Mouse (Mus musculus) intestine, postnatal 0 days (tissue): ENCODE results near the gene Oprm1. TPM values are rescaled to one million over a fixed set of nuclear protein-coding genes. Genes with fewer than 3 reads are reported as not detected.
"Not testable (repeated sequence)": the region's sequence is repeated elsewhere in the genome, so short reads cannot be mapped to it uniquely, and the experiment has no call there.

Experiments used
- ATAC-seq: fragments of 200-750 bp; cut with Nextera tagmentation; 2 replicates; pipeline ENCODE4 v1.8.0; 2017; ENCODE audit warnings: mild to moderate bottlenecking, moderate TSS enrichment, moderate library complexity
- H3K27ac ChIP-seq: fragments of 300-500 bp; sonication (generic); 2 replicates; pipeline ENCODE4 v1.5.1; 2014; ENCODE audit warnings: mild to moderate bottlenecking, low read depth, low read length, moderate library complexity
- H3K27me3 ChIP-seq: fragments of 300-500 bp; sonication (generic); replicated peaks from 2 replicates; pipeline ENCODE4 v1.6.1; 2014; ENCODE audit warnings: low read length, mixed read lengths; ENCODE audit not compliant: control insufficient read depth, insufficient read depth
- H3K36me3 ChIP-seq: fragments of 300-500 bp; sonication (generic); 2 replicates; pipeline ENCODE4 v1.6.1; 2014; ENCODE audit warnings: mild to moderate bottlenecking, moderate library complexity; ENCODE audit not compliant: control insufficient read depth, insufficient read depth
- H3K4me1 ChIP-seq: fragments of 300-500 bp; sonication (generic); replicated peaks from 2 replicates; pipeline ENCODE4 v1.6.1; 2014; ENCODE audit warnings: antibody characterized with exemption, low read length, mixed read lengths; ENCODE audit not compliant: control insufficient read depth, insufficient read depth
- H3K4me2 ChIP-seq: fragments of 300-500 bp; sonication (generic); replicated peaks from 2 replicates; pipeline ENCODE4 v1.6.1; 2014; ENCODE audit warnings: low read depth, mild to moderate bottlenecking, moderate library complexity
- H3K4me3 ChIP-seq: fragments of 300-500 bp; sonication (generic); 2 replicates; pipeline ENCODE4 v1.5.1; 2014; ENCODE audit warnings: low read depth, low read length
- H3K9ac ChIP-seq: fragments of 300-500 bp; sonication (generic); 2 replicates; pipeline ENCODE4 v1.6.1; 2014; ENCODE audit warnings: mild to moderate bottlenecking, low read depth, low read length
- H3K9me3 ChIP-seq: fragments of 300-500 bp; sonication (generic); 2 replicates; pipeline ENCODE4 v1.6.1; 2016; ENCODE audit warnings: mixed run types; ENCODE audit not compliant: control insufficient read depth
- CTCF ChIP-seq: sonication (generic); IDR thresholded peaks from 2 replicates; pipeline ENCODE4 v1.5.1; 2016; ENCODE audit warnings: low read depth, mild to moderate bottlenecking, control low read depth, antibody characterized with exemption, moderate library complexity
- WGBS: fragments of 180-500 bp; shearing (Covaris S2); extraction: QIAGEN DNeasy Blood & Tissue Kit; methylation state at CpG from one replicate; pipeline ENCODE4 v1.1.7; 2014; 5-methylcytosine and 5-hydroxymethylcytosine counted together
- polyA plus RNA-seq: library from polyadenylated mRNA; unstranded; fragments of >200 nt; fragmentation: Nextera tagmentation; extraction: Ambion mirVana; gene quantifications from 2 replicates; pipeline ENCODE4 v1.2.1, GENCODE M21; 2015

The Oprm1 gene
- polyA plus RNA-seq, 1 experiment from 2014 or later: 0.29 TPM

DNA sequence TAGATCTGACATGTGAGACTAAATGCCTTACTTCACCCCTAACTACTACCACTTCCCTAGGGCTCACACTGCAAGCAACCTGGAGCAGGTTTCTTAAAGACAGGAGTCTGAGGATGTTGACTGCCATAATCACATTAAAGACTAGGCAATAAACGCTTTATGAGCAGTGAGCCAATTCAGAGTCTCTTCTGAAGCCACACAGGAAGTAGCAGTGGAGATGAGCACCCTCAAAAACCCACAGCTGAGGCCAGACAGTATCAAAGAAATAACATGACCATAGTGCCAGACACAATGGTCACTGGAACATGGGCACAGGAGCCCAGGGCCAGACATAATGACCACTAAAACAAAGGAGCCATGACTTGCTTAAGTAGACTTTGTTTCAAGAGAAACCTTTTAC, 230.2 kb downstream of the Oprm1 start:
- Histone ChIP-seq H3K27ac (no peak overlapping the region), H3K4me2 (no peak overlapping the region), H3K4me1 (no peaks in the 10 kb centered on the region), H3K9ac (no peak overlapping the region), H3K36me3 (no peaks in the 10 kb centered on the region), H3K9me3 (no peaks in the 10 kb centered on the region), H3K27me3 (no peaks in the 10 kb centered on the region), H3K4me3 (no peak overlapping the region)
- ATAC-seq: no peak
- TF ChIP-seq CTCF: no peak
- WGBS: 74% methylated on average over 1 of the region's 1 CpGs

DNA sequence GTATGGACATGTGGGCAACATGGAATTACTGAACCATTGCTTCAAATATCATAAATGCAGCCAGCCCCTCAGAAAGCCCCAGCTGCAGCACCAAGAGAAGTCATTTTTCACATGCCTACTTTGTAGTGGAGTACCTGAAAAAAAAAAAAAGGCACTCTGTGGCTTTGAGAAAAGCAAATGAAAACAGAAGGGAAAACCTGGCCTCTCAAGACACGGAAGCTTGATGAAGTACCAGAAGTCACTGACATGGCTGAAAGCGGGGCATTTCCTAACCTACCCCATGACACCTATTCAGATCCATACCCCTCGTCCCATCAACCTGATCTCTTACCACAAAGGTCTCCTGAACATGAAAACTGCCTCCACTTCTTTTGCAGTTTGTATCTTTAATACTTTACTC, 238.6 kb downstream of the Oprm1 start:
- Histone ChIP-seq H3K9me3 (no peaks in the 10 kb centered on the region), H3K27ac (no peak overlapping the region), H3K36me3 (no peaks in the 10 kb centered on the region), H3K4me2 (no peak overlapping the region), H3K4me1 (no peaks in the 10 kb centered on the region), H3K4me3 (no peak overlapping the region), H3K9ac (no peak overlapping the region), H3K27me3 (no peaks in the 10 kb centered on the region)
- no peak for ATAC-seq
- WGBS: 69% methylated on average over 3 of the region's 3 CpGs
- TF ChIP-seq CTCF: no peak

DNA sequence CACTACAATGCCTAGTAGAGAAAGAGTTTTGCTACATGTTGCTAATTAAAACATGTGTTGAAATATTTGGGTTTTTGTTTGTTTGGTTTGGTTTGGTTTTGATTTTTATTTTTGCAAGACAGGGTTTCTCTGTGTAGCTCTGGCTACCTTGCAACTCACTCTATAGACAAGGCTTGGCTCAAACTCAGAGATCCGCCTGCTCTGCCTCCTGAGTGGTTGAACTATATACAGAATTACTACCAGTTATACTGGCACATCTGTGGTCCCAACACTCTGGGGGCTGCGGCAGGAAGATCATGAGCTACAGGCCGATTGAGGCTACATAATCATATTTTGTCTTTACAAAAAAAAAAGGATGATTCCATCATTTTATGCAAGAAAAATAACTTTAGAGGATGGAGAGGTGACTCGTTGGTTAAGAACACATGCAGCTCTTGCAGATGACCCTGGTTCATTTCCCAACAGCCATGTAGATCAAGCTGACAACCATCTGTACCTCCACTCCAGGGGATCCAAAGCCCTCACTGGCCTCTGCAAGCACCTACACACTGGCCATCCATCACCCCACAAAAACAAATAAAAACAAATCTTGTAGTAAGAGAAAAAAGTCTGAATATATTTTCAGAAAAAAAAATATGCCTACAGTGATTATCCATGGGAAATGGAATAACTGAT, 240.4 kb downstream of the Oprm1 start:
- 89% methylated on average over 4 of the region's 4 CpGs for WGBS
- Histone ChIP-seq H3K4me2 (no peak overlapping the region), H3K4me3 (no peak overlapping the region), H3K27me3 (no peaks in the 10 kb centered on the region), H3K4me1 (no peaks in the 10 kb centered on the region), H3K27ac (no peak overlapping the region), H3K36me3 (no peaks in the 10 kb centered on the region), H3K9ac (no peak overlapping the region), H3K9me3 (no peaks in the 10 kb centered on the region)
- no peak for TF ChIP-seq CTCF
- no peak for ATAC-seq

DNA sequence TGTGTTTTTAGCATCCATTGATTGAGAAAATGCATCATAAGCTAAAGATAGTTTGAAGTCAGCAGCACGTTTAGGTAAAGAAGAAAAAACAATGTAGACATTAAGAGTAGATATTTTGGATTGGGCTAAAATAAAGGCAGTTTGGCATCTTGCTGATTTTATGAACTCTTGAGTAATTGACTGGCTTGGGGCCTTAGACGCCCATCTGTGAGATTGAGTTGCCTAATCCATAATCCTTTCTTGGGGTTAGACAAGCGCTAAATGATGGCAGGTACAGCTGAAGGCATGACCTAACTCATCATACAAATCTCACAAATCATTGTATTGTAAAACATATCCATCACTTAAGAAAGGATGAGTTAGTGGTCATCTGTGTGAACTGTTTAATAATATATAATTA, 241.0 kb downstream of the Oprm1 start:
- no peak for ATAC-seq
- H3K4me2 ChIP-seq: no peak overlapping the region
- no peaks in the 10 kb centered on the region for H3K9me3 ChIP-seq
- H3K27me3 ChIP-seq: no peaks in the 10 kb centered on the region
- no peak for TF ChIP-seq CTCF
- H3K4me3 ChIP-seq: no peak overlapping the region
- no peak overlapping the region for H3K9ac ChIP-seq
- no peaks in the 10 kb centered on the region for H3K36me3 ChIP-seq
- no peak overlapping the region for H3K27ac ChIP-seq
- no peaks in the 10 kb centered on the region for H3K4me1 ChIP-seq
- WGBS: 83% methylated on average over 3 of the region's 3 CpGs

- H3K4me1 ChIP-seq, H3K27ac ChIP-seq, H3K27me3 ChIP-seq, ATAC-seq, H3K4me3 ChIP-seq, H3K4me2 ChIP-seq, H3K9me3 ChIP-seq, H3K36me3 ChIP-seq, H3K9ac ChIP-seq: not testable (repeated sequence)
Measured at GRCm38 (mm10) chr10:7003898-7004297, 245.6 kb downstream of the Oprm1 start.

DNA sequence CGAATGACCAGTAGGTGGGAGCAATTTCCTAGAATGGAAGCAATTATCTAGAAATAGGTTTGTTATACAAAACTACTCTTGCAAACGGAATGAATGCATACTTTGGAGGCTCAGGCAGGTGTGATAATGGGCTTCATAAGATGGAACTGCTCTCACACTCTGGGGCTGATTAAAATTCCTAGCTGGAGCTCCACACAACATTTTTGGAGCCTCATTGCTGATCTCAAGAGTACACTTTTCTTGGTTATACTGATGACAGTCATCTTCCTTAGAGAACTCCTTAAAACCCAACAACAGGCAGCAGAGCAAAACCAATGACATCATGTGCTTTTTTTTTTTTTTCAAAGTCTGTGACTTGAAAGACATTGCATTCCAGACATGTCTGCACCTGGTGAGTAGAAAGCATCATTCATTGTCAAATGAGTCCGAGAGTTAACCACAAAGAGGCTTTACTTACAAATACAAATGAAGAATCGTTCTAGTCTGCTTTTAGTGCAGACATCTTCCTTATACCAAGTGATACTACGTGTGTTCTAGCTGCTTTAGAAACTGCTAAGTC, 246.8 kb downstream of the Oprm1 start:
- Histone ChIP-seq H3K36me3 (no peaks in the 10 kb centered on the region), H3K27me3 (no peaks in the 10 kb centered on the region), H3K4me2 (no peak overlapping the region), H3K9me3 (no peaks in the 10 kb centered on the region), H3K4me1 (no peaks in the 10 kb centered on the region), H3K27ac (no peak overlapping the region), H3K4me3 (no peak overlapping the region), H3K9ac (no peak overlapping the region)
- 58% methylated on average over 5 of the region's 5 CpGs for WGBS
- peak; percentile 26; the same call in 1 of the 2 replicates for TF ChIP-seq CTCF
- no peak for ATAC-seq
